8 mouse cellular contexts compared by ENCODE assay signal in genomic region chr19:4628819-4629218, GRCm38 (mm10). TPM values are rescaled to one million over a fixed set of nuclear protein-coding genes. Genes with fewer than 3 reads are reported as not detected.
A peak's percentile ranks its signal among the peaks of the same experiment; 100 is the strongest.
DNase-seq lines count a peak whose midpoint lies in the region; ATAC-seq lines count a peak whose summit lies in the region.

No protein-coding gene starts in this region.

- H3K4me1 ChIP-seq in hindbrain, embryonic 11.5 days (replicated peaks; ENCODE audit: control insufficient read depth, insufficient read depth, low read length): peaks cover 10% of the 10 kb centered on the region; the same call in 1 of the 2 replicates
- H3K4me1 ChIP-seq in liver, embryonic 13.5 days (replicated peaks): peaks cover 42% of the 10 kb centered on the region
- H3K4me1 ChIP-seq in neural tube, embryonic 13.5 days (replicated peaks): peaks cover 44% of the 10 kb centered on the region

- no peak overlapping the region for H3K27ac ChIP-seq in hindbrain, embryonic 11.5 days (ENCODE audit: low read depth, low read length)
- no peak overlapping the region for H3K27ac ChIP-seq in liver, embryonic 13.5 days
- peak overlapping the region; percentile 46; the same call in 1 of the 2 replicates for H3K27ac ChIP-seq in neural tube, embryonic 13.5 days (replicated peaks)

- H3K27me3 ChIP-seq in hindbrain, embryonic 11.5 days (ENCODE audit: control insufficient read depth, insufficient read depth, low read length): no peaks in the 10 kb centered on the region
- H3K27me3 ChIP-seq in liver, embryonic 13.5 days: peaks cover 6% of the 10 kb centered on the region; the same call in 1 of the 2 replicates
- no peaks in the 10 kb centered on the region for H3K27me3 ChIP-seq in neural tube, embryonic 13.5 days

- no peaks in the 10 kb centered on the region for H3K9me3 ChIP-seq in hindbrain, embryonic 11.5 days (ENCODE audit: control insufficient read depth, low read length)
- no peaks in the 10 kb centered on the region for H3K9me3 ChIP-seq in liver, embryonic 13.5 days (replicated peaks)
- no peaks in the 10 kb centered on the region for H3K9me3 ChIP-seq in neural tube, embryonic 13.5 days

- no peak overlapping the region for H3K9ac ChIP-seq in hindbrain, embryonic 11.5 days (ENCODE audit: low read depth, low read length)
- H3K9ac ChIP-seq in liver, embryonic 13.5 days: no peak overlapping the region
- H3K9ac ChIP-seq in neural tube, embryonic 13.5 days: peak overlapping the region; percentile 51

- H3K4me3 ChIP-seq in hindbrain, embryonic 11.5 days (ENCODE audit: low read depth, low read length): no peak overlapping the region
- no peak overlapping the region for H3K4me3 ChIP-seq in liver, embryonic 13.5 days (replicated peaks)
- H3K4me3 ChIP-seq in neural tube, embryonic 13.5 days: no peak overlapping the region

- no peaks in the 10 kb centered on the region for H3K36me3 ChIP-seq in hindbrain, embryonic 11.5 days (ENCODE audit: control insufficient read depth, insufficient read depth, low read length)
- H3K36me3 ChIP-seq in liver, embryonic 13.5 days: peaks cover 4% of the 10 kb centered on the region
- H3K36me3 ChIP-seq in neural tube, embryonic 13.5 days: peaks cover 3% of the 10 kb centered on the region

- no peak overlapping the region for H3K4me2 ChIP-seq in hindbrain, embryonic 11.5 days (replicated peaks; ENCODE audit: low read depth, low read length)
- no peak overlapping the region for H3K4me2 ChIP-seq in liver, embryonic 13.5 days
- no peak overlapping the region for H3K4me2 ChIP-seq in neural tube, embryonic 13.5 days

- peak; percentile 64 for ATAC-seq in common myeloid progenitor, adult 5-6 weeks (replicated peaks; ENCODE audit: low read depth, poor library complexity, severe bottlenecking)
- ATAC-seq in hindbrain, embryonic 11.5 days (ENCODE audit: low FRiP score): 0 out of 2 replicates have a peak, but pooled peaks have one; percentile 45
- ATAC-seq in liver, embryonic 13.5 days (ENCODE audit: low read depth): no peak
- peak; percentile 67 for ATAC-seq in neural tube, embryonic 13.5 days (ENCODE audit: low read depth)
- no peak for ATAC-seq in erythroid progenitor cell, adult 5-6 weeks (replicated peaks; ENCODE audit: low FRiP score, poor library complexity, severe bottlenecking)

- 0% methylated on average over 1 of the region's 1 CpGs for WGBS in hindbrain, embryonic 11.5 days
- WGBS in liver, embryonic 13.5 days (ENCODE audit: insufficient replicate concordance): 0% methylated on average over 1 of the region's 1 CpGs
- WGBS in neural tube, embryonic 13.5 days: 0% methylated on average over 1 of the region's 1 CpGs

- peak; percentile 55 for DNase-seq in ovary, postnatal 36 days (ENCODE audit: low spot score)
- no peak for DNase-seq in ovary, postnatal 10 days (ENCODE audit: low spot score)
- peak; percentile 88 for DNase-seq in R1 (ENCODE audit: low read depth, low spot score)
- peak; percentile 85 for DNase-seq in hindbrain, embryonic 11.5 days (ENCODE audit: low spot score)
- peak; percentile 39 for DNase-seq in liver, embryonic 13.5 days

RNA-seq across cellular contexts. Expression of gene Rce1, which starts 3.4 kb away (rescaled TPM):
- 19.7 and 27.5 TPM in 2 replicates for total RNA-seq in common myeloid progenitor, adult 5-6 weeks (2017)
- 59.8 and 64.4 TPM in 2 replicates for polyA plus RNA-seq in hindbrain, embryonic 11.5 days (2014; fragmentation: Nextera tagmentation; extraction: Ambion mirVana)
- 31.3 and 32.3 TPM in 2 replicates for polyA plus RNA-seq in liver, embryonic 13.5 days (2015; fragmentation: Nextera tagmentation; extraction: Ambion mirVana)
- polyA plus RNA-seq in neural tube, embryonic 13.5 days (2015; fragmentation: Nextera tagmentation; extraction: Ambion mirVana): 51.8 and 56.0 TPM in 2 replicates
- 21.6 and 26.4 TPM in 2 replicates for total RNA-seq in erythroid progenitor cell, adult 5-6 weeks (2015; ENCODE audit: low replicate concordance)
- 6.6 and 13.5 TPM in 2 replicates for total RNA-seq in erythroid progenitor cell, adult 5-6 weeks (2017; ENCODE audit: low replicate concordance)

RNA-seq across cellular contexts. Expression of gene Lrfn4, which starts 13.4 kb away (rescaled TPM):
- total RNA-seq in common myeloid progenitor, adult 5-6 weeks (2017): 2.6 and 2.9 TPM in 2 replicates
- polyA plus RNA-seq in hindbrain, embryonic 11.5 days (2014; fragmentation: Nextera tagmentation; extraction: Ambion mirVana): 7.7 and 9.0 TPM in 2 replicates
- polyA plus RNA-seq in liver, embryonic 13.5 days (2015; fragmentation: Nextera tagmentation; extraction: Ambion mirVana): 0.43 and 0.59 TPM in 2 replicates
- polyA plus RNA-seq in neural tube, embryonic 13.5 days (2015; fragmentation: Nextera tagmentation; extraction: Ambion mirVana): 10.5 and 10.9 TPM in 2 replicates
- total RNA-seq in erythroid progenitor cell, adult 5-6 weeks (2015; ENCODE audit: low replicate concordance): not detected in 2 replicates
- total RNA-seq in erythroid progenitor cell, adult 5-6 weeks (2017; ENCODE audit: low replicate concordance): not detected in 2 replicates

Comparison
In these comparisons a context has a peak if more than half of its experiments do, and no peak if none do; other contexts are left out.
1. ATAC-seq: peak in common myeloid progenitor, adult 5-6 weeks (single experiment), hindbrain, embryonic 11.5 days (single experiment) and neural tube, embryonic 13.5 days (single experiment); none in liver, embryonic 13.5 days (single experiment) and erythroid progenitor cell, adult 5-6 weeks (single experiment).